Mouse (Mus musculus) megakaryocyte-erythroid progenitor cell, adult 5-6 weeks (primary cell): ENCODE results near the gene Mtap. TPM values are rescaled to one million over a fixed set of nuclear protein-coding genes. Genes with fewer than 3 reads are reported as not detected.

ENCODE experiments used
- ATAC-seq: replicated peaks from 2 replicates; pipeline ENCODE4 v1.8.0; 2016; ENCODE audit warnings: mild to moderate bottlenecking, inconsistent platforms; ENCODE audit not compliant: severe bottlenecking, poor library complexity, low FRiP score, low TSS enrichment
- total RNA-seq, 2 experiments: library from RNA; stranded (forward) in 1 of 2; stranded (reverse) in 1 of 2; fragments of 200-1000, 215-1000 nt in 1 of 2; fragments of >200 nt in 1 of 2; fragmentation: Nextera tagmentation in 1 of 2; gene quantifications; 2 replicates each; pipeline ENCODE4 v1.2.3; 2014 to 2017

The Mtap gene
- total RNA-seq, 2 experiments from 2014 or later: 30.9 to 50.6 TPM

- ATAC-seq: peak; percentile 82
Observed at GRCm38 (mm10) chr4:89129311-89129913, 7.5 kb upstream of the Mtap start.

GRCm38 (mm10) chr4:89131795-89132194, 5.1 kb upstream of the Mtap start:
- ATAC-seq: no peak

DNA sequence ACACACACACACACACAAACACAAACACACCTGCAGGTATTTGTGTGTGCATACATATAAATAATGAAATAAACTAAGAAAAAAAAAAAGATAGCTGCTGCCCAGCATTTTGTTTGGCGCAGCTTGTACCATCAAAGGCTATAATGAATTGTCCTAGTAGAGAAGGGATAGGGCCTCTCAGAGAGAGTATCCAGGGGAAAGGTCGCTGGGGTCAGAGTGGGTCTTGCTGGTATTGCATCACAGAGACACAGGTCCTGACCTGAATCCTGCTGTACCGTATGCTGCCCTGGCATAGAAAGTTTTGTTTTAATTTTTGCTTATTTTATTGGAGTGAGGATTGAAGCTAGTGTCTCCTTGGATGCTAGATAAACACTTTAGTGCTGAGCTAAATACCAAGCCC, 566 bp upstream of the Mtap start:
- ATAC-seq: no peak

DNA sequence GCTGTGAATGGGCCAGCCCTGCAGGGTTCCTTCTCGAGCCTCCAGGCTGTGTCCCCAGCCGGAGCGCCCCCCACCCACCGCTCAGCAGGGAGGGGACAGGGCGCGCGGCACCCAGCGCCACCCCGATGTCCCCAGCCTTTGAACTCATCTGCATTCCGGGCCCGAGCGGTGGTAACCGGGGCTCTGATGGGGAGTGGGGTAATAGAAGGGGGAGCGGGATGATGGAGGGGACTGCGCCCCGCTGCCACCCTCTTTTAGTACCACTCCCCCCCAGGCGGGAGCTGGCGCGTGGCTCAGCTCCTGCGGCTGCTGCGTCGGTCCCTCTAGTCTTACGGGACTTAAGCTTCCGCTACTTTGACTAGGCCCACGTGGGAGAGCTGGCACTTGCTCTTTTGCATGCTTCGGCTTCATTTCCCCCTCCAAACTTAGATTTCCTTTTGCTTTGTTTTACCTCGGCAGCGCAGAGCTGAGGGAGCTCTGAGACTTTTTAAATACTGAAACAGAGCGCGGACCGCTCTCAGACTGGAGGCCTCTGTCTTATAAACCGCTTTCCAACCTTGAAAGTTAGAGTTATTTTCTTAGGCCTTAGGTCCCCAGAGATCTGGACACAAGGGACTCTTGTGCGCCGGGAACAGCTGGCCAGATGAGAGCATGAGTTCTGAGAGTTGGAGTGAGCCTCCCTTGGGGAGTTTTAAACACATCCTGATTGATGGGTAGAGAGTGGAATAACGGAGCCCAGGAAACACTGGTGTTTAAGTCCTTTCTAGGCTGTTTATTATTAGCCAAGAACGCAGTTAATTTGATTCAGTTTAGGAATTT, 829 bp downstream of the Mtap start:
- ATAC-seq: peak; percentile 14

DNA sequence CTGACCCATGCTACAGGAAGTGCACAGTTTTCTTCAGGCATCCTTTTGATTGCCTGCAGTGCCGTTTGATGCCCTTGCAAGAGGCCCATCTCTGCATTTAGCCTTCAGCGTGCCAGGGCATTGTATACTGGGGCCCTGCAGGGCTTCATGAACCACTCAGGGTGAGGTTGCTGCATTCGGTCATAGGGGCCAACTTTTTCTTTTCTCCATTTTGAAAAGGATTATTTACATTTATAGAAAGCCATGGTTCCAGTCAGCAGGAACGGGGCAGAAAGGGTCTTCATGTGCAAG, 1.4 kb downstream of the Mtap start:
- ATAC-seq: no peak

GRCm38 (mm10) chr4:89140832-89141231, 3.9 kb downstream of the Mtap start:
- ATAC-seq: peak; percentile 82

GRCm38 (mm10) chr4:89145409-89145808, 8.5 kb downstream of the Mtap start:
- peak; percentile 67 for ATAC-seq

- no peak for ATAC-seq
Observed at GRCm38 (mm10) chr4:89146291-89146690, 9.4 kb downstream of the Mtap start.

- no peak for ATAC-seq
Observed at GRCm38 (mm10) chr4:89149261-89149660, 12.3 kb downstream of the Mtap start.

DNA sequence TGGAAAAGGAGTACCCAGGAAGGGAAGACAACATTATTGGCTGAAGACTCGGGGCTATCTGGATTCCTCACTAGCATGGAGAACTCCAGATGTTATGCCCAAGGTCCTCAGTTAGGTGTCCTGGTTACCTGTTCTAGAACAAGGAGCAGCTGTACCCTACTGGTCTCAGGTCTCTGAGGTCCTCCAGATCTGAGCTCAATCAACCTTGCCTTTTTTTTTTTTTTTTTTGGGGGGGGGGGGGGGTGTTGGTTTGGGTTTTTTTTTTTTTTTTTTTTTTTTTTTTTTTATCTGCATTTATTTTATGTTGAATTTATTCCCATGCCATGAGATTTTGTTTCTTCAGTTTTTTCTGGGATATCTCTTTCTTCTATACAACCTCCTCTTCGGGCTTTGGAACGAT, 24.5 kb downstream of the Mtap start:
- no peak for ATAC-seq

- ATAC-seq: no peak
Observed at GRCm38 (mm10) chr4:89162496-89162895, 25.6 kb downstream of the Mtap start.

GRCm38 (mm10) chr4:89163613-89164012, 26.7 kb downstream of the Mtap start:
- ATAC-seq: no peak

GRCm38 (mm10) chr4:89164681-89165080, 27.8 kb downstream of the Mtap start:
- no peak for ATAC-seq

GRCm38 (mm10) chr4:89168877-89169276, 32.0 kb downstream of the Mtap start:
- ATAC-seq: no peak

GRCm38 (mm10) chr4:89169739-89170138, 32.8 kb downstream of the Mtap start:
- ATAC-seq: no peak

DNA sequence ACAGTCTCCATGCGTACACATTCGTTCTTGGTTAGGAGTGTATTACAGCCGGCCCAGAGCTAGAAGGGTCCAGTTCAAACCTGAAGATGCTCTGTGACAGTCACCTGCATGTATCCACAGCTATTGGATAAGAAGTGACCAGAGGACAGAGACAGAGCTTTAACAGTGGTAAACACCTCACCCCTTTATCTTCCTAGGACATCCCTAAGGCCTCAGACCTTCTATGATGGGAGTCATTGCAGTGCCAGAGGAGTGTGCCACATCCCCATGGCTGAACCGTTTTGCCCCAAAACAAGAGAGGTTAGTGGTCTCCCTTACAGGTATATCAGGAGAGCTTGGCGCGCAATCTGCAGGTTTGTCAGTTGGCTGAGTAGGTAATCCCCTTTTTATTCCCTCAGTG, 34.0 kb downstream of the Mtap start:
- no peak for ATAC-seq

- no peak for ATAC-seq
Observed at GRCm38 (mm10) chr4:89172873-89173605, 36.1 kb downstream of the Mtap start.

DNA sequence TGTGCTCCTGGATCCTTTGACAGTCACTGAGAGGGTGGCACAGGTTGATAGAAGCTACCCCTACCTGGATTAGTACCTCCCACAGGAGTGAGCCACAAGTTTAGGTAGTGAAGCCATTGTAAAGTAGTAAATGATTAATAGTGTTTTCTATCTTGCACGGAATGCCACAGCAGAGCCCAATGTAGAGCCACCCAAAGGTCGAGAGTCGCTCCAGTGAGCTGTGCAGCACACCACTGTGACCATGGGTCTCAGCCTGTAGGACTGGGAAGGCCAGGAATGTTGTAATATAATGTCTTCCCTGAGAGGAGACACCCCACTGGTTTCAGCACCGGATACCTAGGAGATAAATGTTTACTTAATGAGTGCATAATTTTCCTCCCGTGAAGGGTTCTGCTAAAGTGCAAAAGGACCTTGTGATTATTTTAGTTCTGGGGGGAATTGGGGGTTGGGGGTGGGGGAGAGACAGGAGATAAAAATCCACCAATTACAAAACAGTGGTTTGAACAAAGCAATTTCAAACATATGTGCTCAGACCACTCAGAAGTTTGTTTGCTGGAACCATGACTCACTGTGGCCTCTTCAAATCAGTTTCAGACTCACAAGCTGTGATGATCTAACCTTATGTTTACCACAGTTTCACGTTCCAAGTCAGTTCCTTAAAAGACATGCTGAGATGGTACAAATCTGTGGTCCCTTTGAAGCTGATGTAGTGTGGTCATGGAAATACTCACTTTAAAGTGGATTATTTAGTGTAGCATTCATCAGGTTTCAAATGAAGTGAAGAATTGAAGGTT, 40.8 kb downstream of the Mtap start:
- no peak for ATAC-seq

DNA sequence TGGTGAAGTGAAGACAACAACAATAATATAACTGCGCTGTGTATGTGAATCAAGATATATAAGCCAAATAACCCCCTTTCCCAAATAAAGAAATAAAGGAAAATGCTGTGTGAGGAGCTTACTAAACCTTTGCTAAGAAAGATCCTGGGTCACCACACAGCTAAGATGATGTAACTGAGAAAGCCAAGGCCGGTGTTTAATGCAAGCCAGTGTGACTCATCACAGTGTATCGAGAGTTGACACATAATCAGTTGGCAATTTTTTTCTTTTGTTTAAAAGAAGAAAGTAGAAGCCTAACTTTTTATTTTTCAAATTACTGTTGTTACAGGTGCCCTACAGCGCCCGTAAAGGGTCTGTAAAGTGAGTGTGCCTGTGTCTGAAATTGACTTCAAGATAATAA, 43.2 kb downstream of the Mtap start:
- ATAC-seq: no peak

GRCm38 (mm10) chr4:89181656-89182055, 44.7 kb downstream of the Mtap start:
- no peak for ATAC-seq
